Mouse (Mus musculus) WW6 (cell line): Measurements from ENCODE around the gene Tmsb15l.
"Not testable (repeated sequence)": the region's sequence is repeated elsewhere in the genome, so short reads cannot be mapped to it uniquely, and the experiment has no call there.

Source experiments
- DNase-seq: peaks from one replicate; pipeline ENCODE4 v3.0.0-alpha.2; 2013; ENCODE audit warnings: low read depth, low spot score

Gene Tmsb15l

GRCm38 (mm10) chrX:136976424-136977084 lies at the start of gene Tmsb15l, which contains the start of gene Tmsb15b1:
Tmsb15l (minus strand) TSS chrX:136976869.
Tmsb15b1 (minus strand) TSS chrX:136976874.
- DNase-seq = peak; percentile 39

GRCm38 (mm10) chrX:137019310-137019709 lies 42.6 kb upstream of the Tmsb15l start:
- DNase-seq = no peak

GRCm38 (mm10) chrX:137017668-137018067 lies 41.0 kb upstream of the Tmsb15l start:
- no peak for DNase-seq

GRCm38 (mm10) chrX:137015099-137015709 lies 38.5 kb upstream of the Tmsb15l start:
- no peak for DNase-seq

- no peak for DNase-seq
These were observed 19.6 kb upstream of the Tmsb15l start for GRCm38 (mm10) chrX:136996256-136996655.

- DNase-seq = no peak
These were observed 17.0 kb upstream of the Tmsb15l start for GRCm38 (mm10) chrX:136993641-136994040.

- DNase-seq = peak; percentile 46
These were observed 16.4 kb upstream of the Tmsb15l start, which contains the start of gene Zcchc18 for GRCm38 (mm10) chrX:136992978-136993547. Zcchc18 (plus strand) TSS chrX:136993155.

- no peak for DNase-seq
These were observed 15.7 kb upstream of the Tmsb15l start for GRCm38 (mm10) chrX:136992191-136992965.

GRCm38 (mm10) chrX:136991274-136991673 lies 14.6 kb upstream of the Tmsb15l start:
- DNase-seq = no peak

GRCm38 (mm10) chrX:136986039-136986438 lies 9.4 kb upstream of the Tmsb15l start:
- no peak for DNase-seq

- no peak for DNase-seq
These were observed 1.9 kb upstream of the Tmsb15l start for GRCm38 (mm10) chrX:136978616-136979015.

GRCm38 (mm10) chrX:136975397-136975796 lies 1.3 kb downstream of the Tmsb15l start, which contains the start of gene Tmsb15b2:
Tmsb15b2 (minus strand) TSS chrX:136975497.
- DNase-seq = not testable (repeated sequence)

GRCm38 (mm10) chrX:136959688-136960087 lies 17.0 kb downstream of the Tmsb15l start:
- DNase-seq = no peak

- not testable (repeated sequence) for DNase-seq
These were observed 18.4 kb downstream of the Tmsb15l start for GRCm38 (mm10) chrX:136958300-136958699.

GRCm38 (mm10) chrX:136957583-136958279 lies 18.9 kb downstream of the Tmsb15l start:
- DNase-seq = peak; percentile 20

GRCm38 (mm10) chrX:136937985-136938384 lies 38.7 kb downstream of the Tmsb15l start:
- DNase-seq = no peak

GRCm38 (mm10) chrX:136927031-136927430 lies 49.6 kb downstream of the Tmsb15l start, which contains the start of gene H2bfm:
H2bfm (plus strand) TSS chrX:136927325.
- no peak for DNase-seq

GRCm38 (mm10) chrX:136925863-136926262 lies 50.8 kb downstream of the Tmsb15l start:
- DNase-seq = no peak
